ENCODE assay signal across 11 mouse cellular contexts in the genomic region with DNA sequence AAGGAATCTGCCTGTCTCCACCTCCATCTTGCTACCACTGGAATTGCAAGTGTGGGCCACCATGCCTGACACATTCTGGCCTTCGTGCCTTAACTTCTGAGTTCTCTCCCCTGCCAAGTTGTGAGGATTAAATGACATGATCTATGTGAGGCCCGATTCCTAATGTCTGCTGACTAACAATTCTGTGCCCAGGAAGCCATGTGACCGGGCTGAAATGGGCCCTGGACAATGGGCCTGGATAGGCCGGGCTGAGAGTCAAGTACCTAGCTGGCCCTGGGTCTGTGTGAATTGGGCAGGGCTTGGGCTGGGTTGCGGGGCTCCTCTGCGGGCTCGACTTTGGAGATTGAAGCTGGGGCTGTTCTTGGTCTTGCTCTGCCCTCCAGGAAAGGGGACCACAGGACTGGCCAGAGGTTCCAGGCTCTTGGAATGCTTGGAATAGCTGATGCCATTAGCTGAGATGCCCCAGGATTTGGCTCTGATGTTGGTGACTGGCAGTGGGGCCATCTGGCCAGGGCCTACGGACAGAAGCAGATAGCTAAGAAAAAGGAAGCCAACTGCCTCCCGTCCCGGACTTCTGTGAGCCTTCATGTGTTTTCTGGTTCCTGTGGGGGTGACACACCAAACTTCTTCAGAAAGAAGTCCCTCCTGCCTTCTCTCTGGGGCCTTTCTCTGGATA. TPM values are rescaled to one million over a fixed set of nuclear protein-coding genes. Genes with fewer than 3 reads are reported as not detected.
DNase-seq lines count a peak whose midpoint lies in the region.
"Had no signal": no experiment of that assay in that cellular context is flagged by ENCODE, and none has a peak within 500 bp of the region (broad histone marks: within the 10 kb centered on the region; RNA-seq: fewer than 3 reads in every experiment).

No protein-coding gene starts in this region.

- intact Hi-C loops in heart, postnatal 25 days (cut with DNase I) = no loop called here

- peak; percentile 50 to 62 for DNase-seq in cerebellum, postnatal 10 days
- no peak for DNase-seq in cerebellum, adult 11 months
- DNase-seq in heart, adult 18-20 months = peak; percentile 67 to 78
- no peak for DNase-seq in heart, postnatal 25 days (ENCODE audit: low spot score)
- peak; percentile 52 for DNase-seq in NIH3T3 (ENCODE audit: low read depth)
- DNase-seq in brain, adult 2 months (ENCODE audit: low read depth, low spot score) = peak; percentile 24
- DNase-seq: cerebellum, adult 11-12 months; cerebellum, adult 9-11 months; embryo, embryonic 11 days; kidney, adult 18-20 months had no signal

RNA-seq across cellular contexts. Expression of gene Fen1, which starts 10.0 kb away (rescaled TPM):
- total RNA-seq in heart, adult 18-20 months (2021) = 1 to 10 TPM; 4.7 to 5.2 TPM
- 1 to 10 TPM; 4.5 to 4.7 TPM for total RNA-seq in heart, postnatal 25 days (2021)

RNA-seq across cellular contexts. Expression of gene Tmem258, which starts 10.1 kb away (rescaled TPM):
- total RNA-seq in heart, adult 18-20 months (2021) = 100 to 1,000 TPM; 138 to 161 TPM
- total RNA-seq in heart, postnatal 25 days (2021) = 100 to 1,000 TPM; 172 to 178 TPM

RNA-seq across cellular contexts. Expression of gene Myrf, which starts 26.6 kb away (rescaled TPM):
- total RNA-seq in heart, adult 18-20 months (2021) = 1 to 10 TPM; 4.2 to 6.2 TPM
- 1 to 10 TPM; 4.5 to 6.8 TPM for total RNA-seq in heart, postnatal 25 days (2021)
- total RNA-seq: gastrocnemius, adult 8-10 months had no signal

RNA-seq across cellular contexts. Expression of gene Fads1, which starts 31.2 kb away (rescaled TPM):
- 10 to 100 TPM; 23.6 to 26.1 TPM for total RNA-seq in heart, adult 18-20 months (2021)
- total RNA-seq in heart, postnatal 25 days (2021) = 10 to 100 TPM; 20.2 to 23.7 TPM

Comparison
In these comparisons a context has a peak if more than half of its experiments do, and no peak if none do; other contexts are left out.
1. DNase-seq: peak in cerebellum, postnatal 10 days (2 of 2), heart, adult 18-20 months (2 of 2), NIH3T3 (single experiment) and brain, adult 2 months (single experiment); none in cerebellum, adult 11 months (single experiment) and heart, postnatal 25 days (single experiment).